Mouse (Mus musculus) E14TG2a.4 (cell line): ENCODE results near the gene Ccdc124.

ENCODE experiments used
- H3K27me3 ChIP-seq: 2 replicates; pipeline ENCODE4 v1.6.1; 2014; ENCODE audit warnings: low read length, control low read depth; ENCODE audit not compliant: insufficient read depth
- H3K36me3 ChIP-seq: 2 replicates; pipeline ENCODE4 v1.6.1; 2014; ENCODE audit warnings: low read length, control low read depth; ENCODE audit not compliant: insufficient read depth
- H3K4me1 ChIP-seq: replicated peaks from 2 replicates; pipeline ENCODE4 v1.6.1; 2014; ENCODE audit warnings: low read depth, low read length, control low read depth
- H3K4me3 ChIP-seq: replicated peaks from 2 replicates; pipeline ENCODE4 v1.5.1; 2014; ENCODE audit warnings: mild to moderate bottlenecking, low read length
- H3K9me3 ChIP-seq: 2 replicates; pipeline ENCODE4 v1.6.1; 2014; ENCODE audit warnings: low read length, control low read depth
- CTCF ChIP-seq: conservative IDR thresholded peaks from 2 replicates; pipeline ENCODE4 v1.5.1; 2014; ENCODE audit warnings: low read length
- NANOG ChIP-seq: IDR thresholded peaks from 2 replicates; pipeline ENCODE4 v1.6.1; 2014; ENCODE audit warnings: borderline replicate concordance, low read length, mixed read lengths
- POU5F1 ChIP-seq: IDR thresholded peaks from 2 replicates; pipeline ENCODE4 v1.6.1; 2014; ENCODE audit warnings: low read length, borderline replicate concordance

Ccdc124 gene

GRCm38 (mm10) chr8:70869199-70869571 lies 4.5 kb downstream of the Ccdc124 start:
- no peaks in the 10 kb centered on the region for H3K9me3 ChIP-seq
- TF ChIP-seq NANOG (no peak), CTCF (no peak), POU5F1 (no peak)

GRCm38 (mm10) chr8:70868559-70869198 lies 5.1 kb downstream of the Ccdc124 start:
- peaks cover 28% of the 10 kb centered on the region for H3K36me3 ChIP-seq
- TF ChIP-seq POU5F1, result no peak
- TF ChIP-seq CTCF, result no peak
- TF ChIP-seq NANOG, result no peak
- peaks cover 78% of the 10 kb centered on the region for H3K4me1 ChIP-seq
- peak overlapping the region; percentile 81 for H3K4me3 ChIP-seq
- peaks cover 14% of the 10 kb centered on the region for H3K27me3 ChIP-seq
- H3K9me3 ChIP-seq, result no peaks in the 10 kb centered on the region

More at GRCm38 (mm10) chr8:70869199-70869571, 4.5 kb downstream of the Ccdc124 start:
- Histone ChIP-seq H3K4me1 (peaks cover 80% of the 10 kb centered on the region), H3K4me3 (peak overlapping the region; percentile 81), H3K27me3 (peaks cover 9% of the 10 kb centered on the region), H3K36me3 (peaks cover 28% of the 10 kb centered on the region)

GRCm38 (mm10) chr8:70866566-70866965 lies 7.2 kb downstream of the Ccdc124 start:
- Histone ChIP-seq H3K36me3 (peaks cover 26% of the 10 kb centered on the region), H3K27me3 (peaks cover 35% of the 10 kb centered on the region), H3K9me3 (no peaks in the 10 kb centered on the region), H3K4me3 (peak overlapping the region; percentile 79; the same call in 1 of the 2 replicates), H3K4me1 (peaks cover 87% of the 10 kb centered on the region)
- TF ChIP-seq POU5F1 (no peak), NANOG (no peak), CTCF (no peak)

DNA sequence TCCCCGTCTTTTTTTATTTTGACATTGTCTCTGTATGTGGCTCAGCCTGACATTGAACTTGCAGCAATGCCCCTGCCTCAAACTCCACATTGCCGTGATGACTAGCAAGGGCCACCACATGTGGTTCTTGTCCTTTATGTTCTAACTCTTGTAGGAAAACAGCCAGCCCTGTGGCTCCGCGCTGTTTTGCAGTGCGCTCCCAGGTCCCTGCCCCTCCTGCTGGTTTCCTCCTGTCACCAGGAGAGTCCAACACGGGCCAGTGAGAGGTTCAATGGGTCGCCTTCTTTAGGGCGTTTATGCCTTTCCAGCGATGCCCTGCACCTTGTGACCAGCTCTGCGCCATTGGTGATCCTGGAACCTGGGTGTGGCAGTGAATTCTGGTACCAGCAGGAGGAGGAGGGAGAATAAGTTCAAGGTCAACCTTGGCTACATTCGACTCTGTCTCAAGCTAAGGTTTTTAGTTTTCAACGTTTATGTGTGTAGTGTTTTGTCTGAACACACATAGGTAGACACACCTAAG lies 7.7 kb downstream of the Ccdc124 start:
- H3K36me3 ChIP-seq, result peaks cover 21% of the 10 kb centered on the region
- no peak for TF ChIP-seq CTCF
- TF ChIP-seq NANOG, result no peak
- no peak for TF ChIP-seq POU5F1
- peaks cover 86% of the 10 kb centered on the region for H3K4me1 ChIP-seq
- H3K4me3 ChIP-seq, result peak overlapping the region; percentile 79
- no peaks in the 10 kb centered on the region for H3K9me3 ChIP-seq
- peaks cover 39% of the 10 kb centered on the region for H3K27me3 ChIP-seq

GRCm38 (mm10) chr8:70865350-70866000 lies 8.3 kb downstream of the Ccdc124 start:
- peaks cover 82% of the 10 kb centered on the region for H3K4me1 ChIP-seq
- H3K27me3 ChIP-seq, result peaks cover 39% of the 10 kb centered on the region
- peaks cover 17% of the 10 kb centered on the region for H3K36me3 ChIP-seq
- peak overlapping the region; percentile 79 for H3K4me3 ChIP-seq
- TF ChIP-seq POU5F1 (no peak), NANOG (no peak), CTCF (no peak)
- no peaks in the 10 kb centered on the region for H3K9me3 ChIP-seq

DNA sequence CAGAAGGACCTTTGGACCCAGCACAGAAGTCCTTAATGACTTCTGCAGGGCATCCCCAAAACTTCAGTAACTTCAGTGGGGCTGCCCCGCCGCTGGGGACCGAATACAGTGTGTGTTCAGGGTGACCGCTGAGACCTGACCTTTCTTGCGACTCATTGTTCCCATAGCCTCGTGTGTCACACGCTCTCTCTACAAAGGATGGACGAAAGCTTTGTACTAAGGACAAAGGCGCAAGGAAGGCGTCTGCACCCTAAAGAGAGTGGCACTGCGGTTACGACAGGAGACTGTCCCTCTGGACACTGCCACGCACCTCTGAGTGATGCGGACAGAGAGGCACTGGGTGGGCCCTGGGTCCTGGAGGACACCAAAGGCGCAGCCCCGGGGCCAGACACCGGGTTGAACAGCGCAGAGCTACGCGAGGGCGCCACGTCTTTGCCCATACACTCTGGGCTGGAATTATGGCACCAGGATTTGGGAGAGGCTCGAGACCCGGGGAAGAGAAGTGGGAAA lies 9.0 kb downstream of the Ccdc124 start:
- TF ChIP-seq CTCF, result no peak
- TF ChIP-seq NANOG, result no peak
- no peak for TF ChIP-seq POU5F1

GRCm38 (mm10) chr8:70863956-70864711 lies 9.6 kb downstream of the Ccdc124 start:
- peaks cover 70% of the 10 kb centered on the region for H3K4me1 ChIP-seq
- no peaks in the 10 kb centered on the region for H3K9me3 ChIP-seq
- peak overlapping the region; percentile 79 for H3K4me3 ChIP-seq
- TF ChIP-seq CTCF (no peak), POU5F1 (no peak), NANOG (no peak)
- H3K27me3 ChIP-seq, result peaks cover 39% of the 10 kb centered on the region
- peaks cover 17% of the 10 kb centered on the region for H3K36me3 ChIP-seq

More for the DNA sequence above, 9.0 kb downstream of the Ccdc124 start:
- no peaks in the 10 kb centered on the region for H3K9me3 ChIP-seq
- peaks cover 17% of the 10 kb centered on the region for H3K36me3 ChIP-seq
- peaks cover 39% of the 10 kb centered on the region for H3K27me3 ChIP-seq
- peak overlapping the region; percentile 79 for H3K4me3 ChIP-seq
- H3K4me1 ChIP-seq, result peaks cover 76% of the 10 kb centered on the region

GRCm38 (mm10) chr8:70862824-70863641 lies 10.7 kb downstream of the Ccdc124 start, which contains the start of gene Kcnn1:
Gene Kcnn1, minus strand, starts transcription at chr8:70863258.
- Histone ChIP-seq H3K4me3 (peak within 1 kb of the TSS; percentile 79), H3K9me3 (no peaks in the 10 kb centered on the region), H3K36me3 (peaks cover 13% of the 10 kb centered on the region), H3K4me1 (peaks cover 71% of the 10 kb centered on the region), H3K27me3 (peaks cover 39% of the 10 kb centered on the region)
- no peak for TF ChIP-seq CTCF
- TF ChIP-seq POU5F1, result no peak
- TF ChIP-seq NANOG, result no peak
